Mouse (Mus musculus): ENCODE measurements around the gene Tnfrsf13b. TPM values are rescaled to one million over a fixed set of nuclear protein-coding genes. Genes with fewer than 3 reads are reported as not detected.
"Not testable (repeated sequence)": the region's sequence is repeated elsewhere in the genome, so short reads cannot be mapped to it uniquely, and the experiment has no call there.

Tnfrsf13b gene
- polyA plus RNA-seq, 1 experiment from 2014 or later = 0.39 TPM

DNA sequence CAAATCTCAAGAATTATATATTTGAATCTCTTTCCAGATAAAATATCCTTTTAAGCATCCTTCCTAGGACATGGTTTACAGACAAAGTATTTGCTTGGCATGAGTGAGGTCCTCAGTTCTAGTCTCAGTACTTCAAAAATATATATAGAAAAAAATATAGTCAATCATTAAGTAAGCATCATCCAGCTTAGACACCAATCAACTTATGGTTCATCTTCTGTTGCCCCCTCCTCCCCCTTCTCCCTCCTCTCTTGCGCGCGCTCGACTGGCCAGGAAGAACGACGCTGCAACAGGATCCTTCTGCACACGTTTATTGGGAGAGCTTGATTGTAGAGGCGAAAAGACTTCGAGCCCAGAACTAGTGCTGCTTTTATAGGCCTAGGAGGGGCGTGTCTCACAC is 65.6 kb downstream of the Tnfrsf13b start:
- not testable (repeated sequence) for H3K27ac ChIP-seq; H3K9me3 ChIP-seq (replicated peaks); H3K4me1 ChIP-seq; H3K4me3 ChIP-seq; H3K36me3 ChIP-seq; DNase-seq (ENCODE audit: low spot score)
- WGBS = 88% methylated on average over 8 of the region's 10 CpGs
- H3K27me3 ChIP-seq (ENCODE audit: low read depth, poor library complexity, severe bottlenecking) = peaks cover 17% of the 10 kb centered on the region

DNA sequence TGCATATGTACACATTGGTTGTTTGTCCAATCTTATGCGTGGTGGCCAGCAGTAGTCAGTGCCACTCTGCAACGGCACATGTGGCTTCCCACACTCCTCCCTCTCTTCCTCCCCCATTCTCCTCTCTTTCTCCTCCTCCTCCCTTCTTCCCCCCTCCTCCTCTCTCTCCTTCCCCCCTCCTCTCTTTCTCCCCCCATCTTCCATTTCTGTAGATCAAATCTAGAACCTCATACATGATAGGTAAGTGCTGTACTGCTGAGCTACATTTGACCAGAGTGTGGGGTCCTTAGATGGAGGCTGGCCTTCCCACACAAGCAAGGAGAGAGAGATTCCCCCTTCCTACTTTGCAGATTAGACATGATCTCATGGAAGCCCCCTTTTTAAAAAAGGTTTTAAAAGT is 66.2 kb downstream of the Tnfrsf13b start:
- no peak for DNase-seq (ENCODE audit: low spot score)
- H3K27ac ChIP-seq = no peak overlapping the region
- peaks cover 17% of the 10 kb centered on the region for H3K27me3 ChIP-seq (ENCODE audit: low read depth, poor library complexity, severe bottlenecking)
- no peaks in the 10 kb centered on the region for H3K36me3 ChIP-seq
- 90% methylated on average over 2 of the region's 2 CpGs for WGBS
- H3K4me3 ChIP-seq = no peak overlapping the region
- H3K4me1 ChIP-seq = no peaks in the 10 kb centered on the region
- H3K9me3 ChIP-seq (replicated peaks) = no peaks in the 10 kb centered on the region

- Histone ChIP-seq H3K4me1 (no peaks in the 10 kb centered on the region), H3K36me3 (no peaks in the 10 kb centered on the region), H3K27me3 (ENCODE audit: low read depth, poor library complexity, severe bottlenecking) (peaks cover 17% of the 10 kb centered on the region), H3K9me3 (replicated peaks) (no peaks in the 10 kb centered on the region), H3K27ac (no peak overlapping the region), H3K4me3 (no peak overlapping the region)
- DNase-seq (ENCODE audit: low spot score) = peak; percentile 85
- 17% methylated on average over 9 of the region's 9 CpGs for WGBS
Measured at GRCm38 (mm10) chr11:61193392-61193791, 66.8 kb downstream of the Tnfrsf13b start.

GRCm38 (mm10) chr11:61196616-61197353 is 70.2 kb downstream of the Tnfrsf13b start:
- Histone ChIP-seq H3K36me3 (no peaks in the 10 kb centered on the region), H3K4me1 (0 out of 2 replicates have a peak, but pooled peaks cover 2% of the 10 kb centered on the region), H3K4me3 (no peak overlapping the region), H3K27ac (no peak overlapping the region), H3K9me3 (replicated peaks) (no peaks in the 10 kb centered on the region), H3K27me3 (ENCODE audit: low read depth, poor library complexity, severe bottlenecking) (peaks cover 17% of the 10 kb centered on the region)
- WGBS = 85% methylated on average over 14 of the region's 14 CpGs
- DNase-seq (ENCODE audit: low spot score) = no peak

DNA sequence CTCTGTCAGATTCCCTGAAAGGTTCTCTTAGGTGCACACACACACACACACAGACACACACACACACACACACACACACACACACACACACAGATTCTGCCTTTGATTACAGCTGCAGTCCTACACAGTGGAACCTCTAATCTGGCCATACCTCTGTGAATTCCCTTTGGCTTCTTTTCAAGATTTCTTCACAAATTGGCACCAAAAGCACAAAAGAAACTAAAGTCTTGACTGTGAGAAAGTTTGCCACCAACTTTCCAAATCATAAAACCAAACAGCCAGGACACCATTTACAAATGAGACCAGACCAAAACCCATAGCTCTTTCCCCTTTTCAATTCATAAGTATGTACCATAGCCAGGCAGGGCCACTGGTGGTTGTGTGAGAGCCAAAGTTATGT is 71.4 kb downstream of the Tnfrsf13b start:
- no peaks in the 10 kb centered on the region for H3K36me3 ChIP-seq
- no peak for DNase-seq (ENCODE audit: low spot score)
- peaks cover 17% of the 10 kb centered on the region for H3K27me3 ChIP-seq (ENCODE audit: low read depth, poor library complexity, severe bottlenecking)
- H3K27ac ChIP-seq = no peak overlapping the region
- no peaks in the 10 kb centered on the region for H3K9me3 ChIP-seq (replicated peaks)
- H3K4me1 ChIP-seq = 0 out of 2 replicates have a peak, but pooled peaks cover 2% of the 10 kb centered on the region
- H3K4me3 ChIP-seq = no peak overlapping the region

Other genes with a start within 250 kb of the Tnfrsf13b start
- 75.9 and 78.4 TPM in 2 replicates for gene Tmem11, start 247.5 kb upstream of the Tnfrsf13b start, polyA plus RNA-seq (2016; fragmentation: Nextera tagmentation; extraction: Ambion mirVana)
- gene Natd1, start 212.0 kb upstream of the Tnfrsf13b start, polyA plus RNA-seq (2016; fragmentation: Nextera tagmentation; extraction: Ambion mirVana) = 14.2 and 17.0 TPM in 2 replicates
- 78.3 and 93.3 TPM in 2 replicates for gene Map2k3, start 194.7 kb upstream of the Tnfrsf13b start, polyA plus RNA-seq (2016; fragmentation: Nextera tagmentation; extraction: Ambion mirVana)
- 0.11 and 0.25 TPM in 2 replicates for gene Kcnj12, start 104.2 kb upstream of the Tnfrsf13b start, polyA plus RNA-seq (2016; fragmentation: Nextera tagmentation; extraction: Ambion mirVana)
- 139 and 168 TPM in 2 replicates for gene Usp22, start 48.3 kb downstream of the Tnfrsf13b start, polyA plus RNA-seq (2016; fragmentation: Nextera tagmentation; extraction: Ambion mirVana)
- gene Aldh3a1, start 80.8 kb downstream of the Tnfrsf13b start, polyA plus RNA-seq (2016; fragmentation: Nextera tagmentation; extraction: Ambion mirVana) = not detected in 2 replicates
- 12.7 and 15.1 TPM in 2 replicates for gene Aldh3a2, start 140.7 kb downstream of the Tnfrsf13b start, polyA plus RNA-seq (2016; fragmentation: Nextera tagmentation; extraction: Ambion mirVana)
- not detected in 2 replicates for gene Slc47a2, start 216.1 kb downstream of the Tnfrsf13b start, polyA plus RNA-seq (2016; fragmentation: Nextera tagmentation; extraction: Ambion mirVana)

Measured in limb, embryonic 10.5 days (tissue).